Mouse (Mus musculus) midbrain, embryonic 14.5 days (tissue): ENCODE measurements around the gene Gm20388. TPM values are rescaled to one million over a fixed set of nuclear protein-coding genes. Genes with fewer than 3 reads are reported as not detected.

Experiments used
- ATAC-seq: fragments of 200-750 bp; cut with Nextera tagmentation; 2 replicates; pipeline ENCODE4 v1.8.0; 2017; ENCODE audit warnings: moderate number of reproducible peaks, moderate library complexity; ENCODE audit not compliant: low FRiP score, low TSS enrichment
- DNase-seq: peaks from one replicate; pipeline ENCODE4 v3.0.0-alpha.2; 2015
- H3K27ac ChIP-seq: fragments of 300-500 bp; sonication (generic); replicated peaks from 2 replicates; pipeline ENCODE4 v1.5.1; 2014; ENCODE audit warnings: mild to moderate bottlenecking, low read depth, low read length, moderate library complexity
- H3K27me3 ChIP-seq: fragments of 300-500 bp; sonication (generic); 2 replicates; pipeline ENCODE4 v1.6.1; 2014; ENCODE audit warnings: low read length, control low read depth, mixed read lengths; ENCODE audit not compliant: control insufficient read depth, insufficient read depth
- H3K36me3 ChIP-seq: fragments of 300-500 bp; sonication (generic); 2 replicates; pipeline ENCODE4 v1.6.1; 2014; ENCODE audit warnings: low read length, control low read depth; ENCODE audit not compliant: control insufficient read depth, insufficient read depth
- H3K4me1 ChIP-seq: fragments of 300-500 bp; sonication (generic); 2 replicates; pipeline ENCODE4 v1.6.1; 2014; ENCODE audit warnings: mild to moderate bottlenecking, antibody characterized with exemption, low read length, control low read depth; ENCODE audit not compliant: control insufficient read depth, insufficient read depth
- H3K4me2 ChIP-seq: fragments of 300-500 bp; sonication (generic); 2 replicates; pipeline ENCODE4 v1.6.1; 2014; ENCODE audit warnings: mild to moderate bottlenecking, low read length, moderate library complexity
- H3K4me3 ChIP-seq: fragments of 300-500 bp; sonication (generic); replicated peaks from 2 replicates; pipeline ENCODE4 v1.5.1; 2014; ENCODE audit warnings: low read depth, low read length
- H3K9ac ChIP-seq: fragments of 300-500 bp; sonication (generic); replicated peaks from 2 replicates; pipeline ENCODE4 v1.6.1; 2014; ENCODE audit warnings: mild to moderate bottlenecking, low read length, moderate library complexity
- H3K9me3 ChIP-seq: fragments of 300-500 bp; sonication (generic); 2 replicates; pipeline ENCODE4 v1.6.1; 2016; ENCODE audit warnings: low read length, control low read depth, mixed read lengths; ENCODE audit not compliant: control insufficient read depth
- WGBS: fragments of 180-500 bp; shearing (Covaris S2); extraction: QIAGEN DNeasy Blood & Tissue Kit; methylation state at CpG from one replicate; pipeline ENCODE4 v1.1.7; 2014; 5-methylcytosine and 5-hydroxymethylcytosine counted together
- polyA plus RNA-seq: library from polyadenylated mRNA; unstranded; fragments of >200 nt; fragmentation: Nextera tagmentation; extraction: Ambion mirVana; gene quantifications from 2 replicates; pipeline ENCODE4 v1.2.1, GENCODE M21; 2014

Gene Gm20388
- polyA plus RNA-seq, 1 experiment from 2014 or later: 4.1 TPM

DNA sequence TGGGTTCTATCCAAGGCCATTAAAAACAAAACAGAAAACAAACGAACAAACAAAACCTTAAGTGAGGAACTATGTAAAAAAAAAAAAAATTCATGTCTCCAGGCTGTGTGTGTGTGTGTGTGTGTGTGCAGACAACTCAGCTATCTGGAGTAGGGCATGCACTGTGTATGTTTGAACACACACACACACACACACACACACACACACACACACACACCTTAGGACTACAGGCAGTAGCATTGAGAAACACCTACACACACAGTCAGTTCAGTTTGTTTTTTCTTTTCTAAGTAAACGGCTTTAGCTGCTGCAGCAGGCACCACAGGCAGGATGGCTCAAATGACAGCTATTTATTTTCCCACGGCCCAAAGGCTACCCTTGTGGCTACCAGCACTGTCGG lies 1438.4 kb downstream of the Gm20388 start:
- no peak for ATAC-seq
- Histone ChIP-seq H3K4me3 (no peak overlapping the region), H3K4me2 (no peak overlapping the region), H3K27me3 (no peaks in the 10 kb centered on the region), H3K9me3 (no peaks in the 10 kb centered on the region), H3K9ac (no peak overlapping the region), H3K4me1 (no peaks in the 10 kb centered on the region), H3K36me3 (no peaks in the 10 kb centered on the region), H3K27ac (no peak overlapping the region)
- WGBS: 53% methylated on average over 4 of the region's 4 CpGs
- no peak for DNase-seq

DNA sequence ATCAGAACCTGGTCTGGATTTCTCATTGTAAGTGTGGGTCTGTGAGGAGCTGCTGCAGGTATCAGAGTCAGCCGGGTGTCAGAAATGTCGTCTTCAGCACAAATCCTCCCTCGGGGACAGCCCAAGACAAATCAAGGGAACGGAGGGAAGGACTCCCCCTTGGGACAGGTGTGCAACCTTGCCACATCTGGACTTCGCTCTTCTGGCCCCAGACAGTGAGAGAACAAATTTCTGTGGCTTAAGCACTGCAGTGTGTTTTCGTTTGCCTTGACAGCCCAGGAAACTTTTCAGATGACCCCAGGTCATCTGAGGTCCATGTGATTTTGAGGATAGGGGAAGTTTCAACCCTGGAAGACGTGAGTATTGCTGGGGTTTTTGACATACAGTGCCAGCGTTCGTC lies 1440.2 kb downstream of the Gm20388 start:
- no peaks in the 10 kb centered on the region for H3K4me1 ChIP-seq
- WGBS: 82% methylated on average over 9 of the region's 9 CpGs
- no peaks in the 10 kb centered on the region for H3K36me3 ChIP-seq
- no peak overlapping the region for H3K4me3 ChIP-seq
- no peak for DNase-seq
- H3K27me3 ChIP-seq: no peaks in the 10 kb centered on the region
- H3K4me2 ChIP-seq: no peak overlapping the region
- no peak overlapping the region for H3K9ac ChIP-seq
- no peaks in the 10 kb centered on the region for H3K9me3 ChIP-seq
- no peak overlapping the region for H3K27ac ChIP-seq
- ATAC-seq: no peak

DNA sequence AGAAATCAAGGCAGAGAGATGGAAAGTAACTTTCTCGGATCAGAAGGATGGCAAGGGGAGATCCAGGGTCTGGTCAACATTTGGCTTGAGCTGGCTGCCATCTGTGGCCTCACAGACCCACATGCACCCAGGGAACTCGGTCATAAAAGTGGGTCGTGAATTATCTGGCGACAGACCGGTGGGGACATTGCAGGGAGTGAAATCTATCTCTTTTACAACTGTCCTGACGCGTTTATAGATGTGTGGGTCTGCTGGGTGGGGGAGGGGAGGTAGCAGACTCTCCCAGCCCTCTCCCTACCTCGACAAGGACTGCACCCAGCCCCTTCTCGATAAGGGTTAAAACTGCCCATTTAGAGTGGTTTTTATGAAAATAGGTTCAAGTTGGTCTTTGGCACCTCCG lies 1444.2 kb downstream of the Gm20388 start:
- no peaks in the 10 kb centered on the region for H3K36me3 ChIP-seq
- no peaks in the 10 kb centered on the region for H3K4me1 ChIP-seq
- no peaks in the 10 kb centered on the region for H3K9me3 ChIP-seq
- no peak overlapping the region for H3K27ac ChIP-seq
- H3K27me3 ChIP-seq: no peaks in the 10 kb centered on the region
- no peak for ATAC-seq
- no peak overlapping the region for H3K9ac ChIP-seq
- DNase-seq: no peak
- H3K4me3 ChIP-seq: no peak overlapping the region
- H3K4me2 ChIP-seq: no peak overlapping the region
- 89% methylated on average over 10 of the region's 10 CpGs for WGBS

DNA sequence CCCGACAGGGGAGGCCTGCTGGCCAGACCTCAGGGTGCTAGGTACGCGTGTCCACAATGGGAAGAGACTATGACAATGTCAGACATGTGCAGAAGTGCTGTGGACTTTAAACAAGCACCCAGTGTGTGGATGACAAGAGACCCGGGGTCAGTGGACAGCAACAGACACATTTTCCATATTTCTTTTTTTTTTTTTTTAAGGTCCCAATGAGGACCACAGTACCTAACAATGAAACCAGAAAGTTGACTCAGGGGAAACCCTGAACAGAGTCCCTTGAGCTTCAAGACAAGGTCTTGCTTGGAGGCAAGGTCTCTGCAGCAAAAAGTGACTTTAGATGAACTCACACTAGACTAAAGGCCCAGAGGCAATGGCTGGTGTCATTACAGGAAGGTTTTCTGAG lies 1446.8 kb downstream of the Gm20388 start:
- Histone ChIP-seq H3K27ac (no peak overlapping the region), H3K9ac (no peak overlapping the region), H3K4me1 (no peaks in the 10 kb centered on the region), H3K4me3 (no peak overlapping the region), H3K9me3 (no peaks in the 10 kb centered on the region), H3K4me2 (no peak overlapping the region), H3K36me3 (no peaks in the 10 kb centered on the region), H3K27me3 (no peaks in the 10 kb centered on the region)
- 93% methylated on average over 4 of the region's 4 CpGs for WGBS
- no peak for DNase-seq
- no peak for ATAC-seq

DNA sequence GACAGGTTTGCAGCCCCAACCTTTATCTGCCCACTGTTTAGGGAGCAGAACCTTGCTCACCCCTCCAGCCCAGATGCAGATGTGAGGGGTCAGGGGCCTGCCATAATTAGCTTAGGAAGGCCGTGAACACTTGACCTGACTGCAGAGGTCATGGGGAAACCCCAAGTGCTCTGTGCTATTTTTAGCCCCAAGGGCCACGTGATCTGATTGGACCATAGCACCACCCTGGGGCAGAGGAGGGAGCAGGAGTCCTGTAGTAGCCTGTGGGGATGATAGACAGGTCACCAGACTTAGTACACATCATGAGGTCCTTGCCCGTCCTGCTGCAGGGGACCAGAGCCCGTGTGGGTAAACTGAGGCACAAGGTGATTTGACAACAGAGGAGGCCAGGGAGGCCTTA lies 1448.0 kb downstream of the Gm20388 start:
- Histone ChIP-seq H3K4me1 (no peaks in the 10 kb centered on the region), H3K27me3 (no peaks in the 10 kb centered on the region), H3K4me3 (no peak overlapping the region), H3K9me3 (no peaks in the 10 kb centered on the region), H3K36me3 (no peaks in the 10 kb centered on the region), H3K9ac (no peak overlapping the region), H3K4me2 (no peak overlapping the region), H3K27ac (peak overlapping the region; percentile 52; the same call in 1 of the 2 replicates)
- 77% methylated on average over 4 of the region's 4 CpGs for WGBS
- no peak for ATAC-seq
- DNase-seq: no peak

DNA sequence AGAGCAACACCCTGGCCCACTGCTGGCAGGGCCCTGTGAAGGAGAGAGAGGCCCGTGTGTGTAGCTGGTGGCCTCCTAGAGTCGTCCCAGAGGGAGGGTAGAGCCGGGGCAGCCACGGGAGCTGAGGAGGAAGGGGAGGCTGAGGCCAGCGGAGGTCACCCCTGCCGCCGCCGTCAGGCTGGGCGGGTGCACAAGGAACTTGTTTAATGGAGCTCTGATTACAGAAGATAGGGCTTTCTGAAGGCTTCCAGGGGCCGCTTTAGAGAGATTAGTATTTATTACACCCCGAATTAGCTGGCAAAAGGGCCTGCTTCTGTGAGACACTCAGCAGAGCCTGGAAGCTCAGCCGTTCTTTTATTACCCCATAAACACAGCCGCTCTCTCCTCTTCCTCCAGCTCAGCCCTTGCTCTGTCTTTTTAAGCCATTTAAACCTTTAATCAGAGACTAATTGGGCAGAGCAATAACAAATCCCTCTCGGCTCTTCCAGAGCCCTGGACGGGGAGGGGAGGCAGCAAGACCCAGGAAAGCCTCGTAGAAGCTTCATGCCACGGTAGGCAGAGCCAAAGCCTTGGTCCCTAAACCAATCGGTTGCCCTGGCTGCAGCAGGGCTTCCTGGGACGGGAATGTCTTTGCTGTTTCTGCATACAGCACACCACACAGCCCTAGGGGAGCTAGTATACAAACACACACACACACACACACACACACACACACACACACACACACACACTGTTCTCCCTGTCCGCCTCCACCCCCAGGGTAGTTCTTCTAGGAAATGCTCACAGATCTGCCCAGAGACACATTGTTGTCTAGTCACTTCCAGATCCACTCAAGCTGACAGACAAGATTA lies 1448.7 kb downstream of the Gm20388 start:
- Histone ChIP-seq H3K4me3 (no peak overlapping the region), H3K9ac (no peak overlapping the region), H3K4me1 (no peaks in the 10 kb centered on the region), H3K36me3 (no peaks in the 10 kb centered on the region), H3K27me3 (no peaks in the 10 kb centered on the region), H3K27ac (peak overlapping the region; percentile 52; the same call in 1 of the 2 replicates), H3K9me3 (no peaks in the 10 kb centered on the region), H3K4me2 (no peak overlapping the region)
- WGBS: 24% methylated on average over 20 of the region's 20 CpGs
- DNase-seq (peak; percentile 58), ATAC-seq (no peak)

DNA sequence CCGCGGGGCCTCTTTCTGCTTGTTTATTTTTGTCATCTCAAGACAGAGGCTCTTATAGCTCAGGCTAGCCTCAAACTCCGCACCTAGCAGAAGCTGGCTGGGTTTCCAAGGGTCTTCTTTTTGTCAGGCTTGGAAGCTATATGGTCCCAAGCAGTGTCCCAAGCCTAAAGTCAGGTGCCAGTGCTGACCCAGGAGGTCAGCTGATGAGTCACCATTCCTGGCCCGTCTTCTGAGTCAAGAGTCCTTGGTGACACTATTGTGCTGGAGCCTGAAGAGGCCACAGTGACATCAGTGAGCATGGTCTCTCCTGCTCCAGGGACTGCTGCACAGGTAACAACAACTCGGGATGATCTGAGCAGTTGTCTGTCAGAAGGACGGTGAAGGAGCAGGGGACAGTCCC lies 1449.4 kb downstream of the Gm20388 start:
- Histone ChIP-seq H3K27ac (no peak overlapping the region), H3K36me3 (no peaks in the 10 kb centered on the region), H3K4me3 (no peak overlapping the region), H3K9ac (no peak overlapping the region), H3K4me1 (no peaks in the 10 kb centered on the region), H3K4me2 (no peak overlapping the region), H3K27me3 (no peaks in the 10 kb centered on the region), H3K9me3 (no peaks in the 10 kb centered on the region)
- ATAC-seq (no peak), DNase-seq (no peak)
- 76% methylated on average over 6 of the region's 6 CpGs for WGBS

DNA sequence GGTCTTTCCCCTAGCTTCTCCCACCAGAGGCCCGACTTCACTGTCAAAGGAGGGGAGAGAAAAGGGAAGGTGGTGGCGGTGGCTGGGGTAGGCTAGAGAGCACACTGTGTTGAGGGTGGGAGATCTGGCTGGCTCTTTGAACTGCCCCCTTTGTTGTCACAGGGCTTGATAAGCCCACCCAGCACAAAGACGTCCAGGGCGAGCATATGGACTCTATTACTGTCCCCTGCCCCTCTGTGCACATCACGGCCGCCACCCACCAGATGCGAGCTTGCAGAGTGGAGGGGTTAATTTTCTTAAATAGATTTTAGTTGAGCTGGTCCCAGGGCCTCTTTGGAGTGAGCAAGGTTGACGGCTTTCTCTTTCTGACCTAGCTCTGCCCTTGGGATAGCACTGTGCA lies 1450.5 kb downstream of the Gm20388 start:
- Histone ChIP-seq H3K9me3 (no peaks in the 10 kb centered on the region), H3K4me3 (no peak overlapping the region), H3K27ac (no peak overlapping the region), H3K9ac (no peak overlapping the region), H3K4me1 (no peaks in the 10 kb centered on the region), H3K36me3 (no peaks in the 10 kb centered on the region), H3K4me2 (no peak overlapping the region), H3K27me3 (no peaks in the 10 kb centered on the region)
- ATAC-seq (no peak), DNase-seq (no peak)
- WGBS: 80% methylated on average over 8 of the region's 8 CpGs

DNA sequence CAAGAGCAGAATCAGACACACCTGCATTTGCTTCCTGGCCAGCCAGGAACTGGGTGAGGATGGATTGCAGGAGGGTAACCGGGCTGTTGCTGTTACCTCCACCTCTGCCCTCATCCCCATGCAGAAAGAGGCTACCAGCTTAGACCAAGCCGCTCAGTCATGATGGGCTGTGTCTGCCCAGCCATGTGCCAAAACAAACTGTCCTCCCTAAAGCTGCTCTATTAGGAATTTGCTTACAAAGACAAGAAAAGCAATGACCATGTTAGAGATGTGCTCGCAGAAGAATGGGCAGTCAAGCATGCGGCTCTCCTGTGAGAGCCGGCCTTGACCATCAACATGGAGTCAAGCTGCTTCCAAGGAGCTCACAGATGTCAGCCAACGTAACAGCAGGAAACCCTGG lies 1454.0 kb downstream of the Gm20388 start:
- H3K4me2 ChIP-seq: no peak overlapping the region
- H3K9me3 ChIP-seq: no peaks in the 10 kb centered on the region
- ATAC-seq (no peak), DNase-seq (no peak)
- no peak overlapping the region for H3K27ac ChIP-seq
- no peak overlapping the region for H3K4me3 ChIP-seq
- H3K36me3 ChIP-seq: no peaks in the 10 kb centered on the region
- no peaks in the 10 kb centered on the region for H3K27me3 ChIP-seq
- H3K4me1 ChIP-seq: no peaks in the 10 kb centered on the region
- WGBS: 83% methylated on average over 6 of the region's 6 CpGs
- no peak overlapping the region for H3K9ac ChIP-seq
